Mouse (Mus musculus) left cerebral cortex, adult 18-20 months (tissue): ENCODE results near the gene Gm4858. TPM values are rescaled to one million over a fixed set of nuclear protein-coding genes. Genes with fewer than 3 reads are reported as not detected.
"Not testable (repeated sequence)": the region's sequence is repeated elsewhere in the genome, so short reads cannot be mapped to it uniquely, and the experiment has no call there.

ENCODE experiments used
- DNase-seq, 2 experiments: peaks; one replicate each; pipeline ENCODE4 v3.0.0; 2021 to 2022; ENCODE audit warnings: low spot score in 2 of 2, mixed read lengths in 1 of 2
- long read RNA-seq, 2 experiments: library from polyadenylated mRNA; stranded (forward); transcript quantifications; one replicate each; pipeline ENCODE4 v2.0.0; 2021
- total RNA-seq, 2 experiments: library from RNA; stranded (reverse); gene quantifications; 2 replicates each; pipeline ENCODE4 v1.2.3; 2021

Gene Gm4858
- not detected for total RNA-seq
- long read RNA-seq, experiment 1: 0 reads
- long read RNA-seq, experiment 2: 0 reads

DNA sequence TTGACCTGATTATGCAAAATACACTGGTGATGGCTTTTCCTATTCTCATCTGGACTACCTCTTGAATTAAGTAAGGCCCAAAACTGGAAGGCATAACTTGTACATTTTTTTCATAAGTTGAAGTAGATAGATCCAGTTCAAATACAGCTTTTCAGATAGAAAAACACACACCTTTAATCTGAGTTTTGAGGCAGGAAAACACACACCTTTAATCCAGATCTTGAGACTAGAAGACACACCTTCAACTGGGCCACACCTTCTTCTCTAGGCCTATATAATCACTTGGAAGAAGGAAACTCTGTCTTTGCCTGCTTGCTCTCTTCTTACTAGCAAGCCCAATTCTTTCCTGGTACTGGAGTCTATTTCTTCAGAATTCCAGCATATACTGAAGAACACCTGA is at the start of gene Gm4858:
TSS of gene Gm4858 (plus strand) at position 301 of the 400 bp plus-strand sequence.
- not testable (repeated sequence) for DNase-seq

DNA sequence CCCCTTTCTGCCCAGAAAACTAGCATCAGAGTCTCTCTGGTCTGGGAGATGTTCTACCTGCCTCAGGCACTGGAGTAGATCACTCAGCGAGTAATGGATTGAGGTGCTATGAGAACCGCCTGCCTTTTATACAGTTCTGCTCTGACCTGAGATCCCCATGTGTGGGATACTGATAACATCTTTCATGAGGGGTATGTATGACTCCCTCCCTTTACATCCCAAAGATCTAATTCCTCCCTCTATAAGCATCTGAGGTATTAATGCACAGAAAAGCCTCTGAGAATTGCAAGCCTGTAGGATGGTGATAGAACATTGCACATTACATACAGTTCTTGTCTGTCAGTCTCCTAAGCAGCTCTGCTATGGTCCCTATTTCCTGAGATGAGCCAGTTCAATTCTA is 49.7 kb upstream of the Gm4858 start, which contains the start of gene Lce1m:
TSS of gene Lce1m (minus strand) at position 101 of the 400 bp plus-strand sequence.
- DNase-seq: no peak

DNA sequence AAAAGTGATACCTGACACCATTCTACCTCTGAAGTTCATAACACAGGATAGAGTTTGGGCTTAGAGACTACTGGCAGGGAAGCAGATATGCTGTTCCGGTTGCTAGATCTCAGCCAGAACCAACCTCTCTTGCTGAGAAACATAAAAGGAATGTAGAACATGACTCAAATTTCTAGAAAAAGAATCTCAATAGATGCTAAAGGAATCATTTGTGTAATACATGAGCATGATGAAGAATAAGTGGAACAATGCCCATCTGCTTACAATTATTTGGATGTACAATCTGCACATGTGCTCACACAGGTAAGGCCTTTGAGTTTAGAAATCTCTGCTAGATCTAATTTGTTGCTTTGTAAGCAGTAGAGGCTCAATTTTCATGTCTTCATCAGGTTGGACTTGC is 47.5 kb upstream of the Gm4858 start:
- no peak for DNase-seq

DNA sequence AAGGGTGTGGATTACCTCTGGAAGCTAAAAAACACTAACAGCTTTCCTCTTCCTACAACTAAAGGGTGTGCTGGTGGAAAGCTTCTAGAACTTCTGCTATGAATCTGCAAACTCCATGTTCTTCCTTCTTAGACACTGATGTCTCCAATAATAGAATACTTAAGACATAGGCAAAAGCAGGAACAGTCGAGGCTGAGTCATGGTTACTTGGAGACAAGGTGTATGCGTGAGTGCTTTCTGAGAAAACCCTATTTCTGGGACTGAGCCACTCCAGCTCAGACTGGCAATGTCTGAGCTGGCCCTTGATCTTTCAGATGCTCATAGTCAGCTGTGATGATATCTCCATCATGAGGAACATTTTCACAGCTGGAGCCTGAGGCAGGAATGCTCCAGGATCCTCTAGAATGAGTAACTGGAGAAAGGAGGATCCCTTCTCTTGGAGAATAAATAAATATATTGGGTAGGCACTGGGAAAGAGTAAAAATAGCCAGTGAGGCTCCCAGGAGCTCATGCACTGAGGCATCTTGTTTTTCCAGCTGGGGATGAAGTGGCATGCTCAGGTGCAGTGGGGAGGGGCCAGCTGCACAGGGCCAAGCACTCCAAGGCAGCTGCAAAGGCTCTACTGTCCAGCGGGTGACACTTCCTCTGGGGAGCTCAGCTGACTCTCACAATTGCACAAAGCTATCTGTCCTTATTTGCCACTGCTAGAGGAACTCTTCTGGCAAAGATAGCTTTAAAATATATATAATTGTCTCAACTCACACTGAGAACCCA is 45.0 kb upstream of the Gm4858 start:
- DNase-seq: no peak

DNA sequence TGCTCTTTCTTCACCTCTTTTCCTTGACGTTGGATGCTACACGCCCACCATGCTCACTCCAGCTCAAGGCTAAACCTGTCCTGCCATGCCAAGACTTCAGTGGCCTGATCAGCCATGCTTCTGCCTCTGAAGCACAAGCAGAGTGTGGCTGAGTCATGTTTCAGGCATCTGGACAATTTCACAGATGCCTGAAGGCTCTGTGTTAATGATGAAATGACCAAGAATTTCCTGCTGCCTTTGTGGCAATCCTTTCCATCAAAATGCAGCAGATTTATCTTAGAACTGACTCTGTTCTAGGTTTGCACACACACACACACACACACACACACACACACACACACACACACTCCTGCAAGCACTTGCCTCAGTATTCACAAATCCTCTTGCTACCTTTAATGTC is 43.1 kb upstream of the Gm4858 start:
- DNase-seq: no peak

DNA sequence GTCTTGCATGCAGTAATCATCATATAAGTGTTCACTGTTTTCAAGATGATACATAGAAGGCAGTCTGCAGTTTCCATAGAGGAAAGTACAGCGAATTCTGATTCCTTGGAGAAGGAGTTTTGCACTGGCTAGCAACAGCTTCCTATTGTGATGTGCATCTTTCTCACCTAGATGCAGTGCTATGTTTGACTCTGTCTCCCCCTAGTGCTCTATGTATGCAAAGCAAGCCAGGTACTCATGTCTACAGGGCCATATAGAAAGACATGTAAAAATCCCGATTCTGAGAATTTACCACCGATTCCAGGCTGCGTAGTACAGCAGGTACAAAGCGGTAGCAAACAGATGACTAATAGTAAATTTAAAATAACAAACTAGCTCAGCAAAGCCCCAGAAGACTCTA is 37.2 kb upstream of the Gm4858 start:
- DNase-seq: peak; percentile 43 to 55

DNA sequence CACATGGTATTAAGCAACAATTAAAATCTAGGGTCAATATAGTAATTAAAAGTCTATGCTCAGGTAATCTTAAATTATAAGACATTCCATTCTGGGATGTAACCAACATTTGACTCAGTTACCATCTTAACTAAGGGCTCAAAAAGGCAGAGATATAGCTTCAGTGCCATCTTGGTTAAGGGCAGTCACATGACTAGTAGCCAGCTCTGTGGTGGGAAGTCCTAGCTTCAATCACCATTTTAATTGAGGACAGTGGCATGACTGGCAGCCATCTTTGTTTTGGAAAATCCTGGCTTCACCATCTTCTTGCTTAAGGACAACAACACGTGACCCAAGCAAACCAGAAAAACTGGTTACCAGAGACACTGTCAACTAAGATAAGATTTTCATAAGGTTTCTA is 18.4 kb upstream of the Gm4858 start:
- DNase-seq: no peak

DNA sequence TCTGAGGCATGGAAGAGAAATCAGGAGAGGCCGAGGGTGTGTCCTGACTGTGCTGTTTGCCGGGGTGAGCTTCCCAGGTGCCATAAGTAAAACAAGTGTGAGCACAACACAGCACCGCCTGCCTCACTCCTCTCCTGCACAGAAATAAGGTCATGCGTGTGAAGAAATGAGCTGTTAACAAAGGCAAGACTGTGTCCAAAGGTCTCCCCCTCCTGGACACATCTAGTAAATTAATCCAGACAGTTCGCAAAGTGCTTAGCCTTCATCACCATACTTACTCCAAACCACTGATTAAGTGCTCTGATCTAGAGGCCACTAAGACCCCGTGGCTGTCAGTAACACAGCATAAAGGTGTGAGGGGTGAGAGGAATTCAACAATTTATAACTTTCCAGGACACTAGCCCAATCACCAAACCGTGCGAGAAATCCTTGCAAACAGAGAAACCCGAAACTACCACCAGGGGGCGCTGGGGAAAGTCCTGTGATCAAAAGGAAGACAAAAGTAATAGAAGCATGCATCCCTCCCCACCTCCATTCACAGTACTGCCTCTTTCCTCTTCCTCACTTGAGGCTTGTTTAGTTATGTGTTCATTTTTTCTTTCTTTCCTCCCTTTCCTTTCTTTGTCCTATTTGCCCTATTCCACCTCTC is 15.7 kb upstream of the Gm4858 start:
- peak in 1 of 2 experiments; percentile 3 for DNase-seq

DNA sequence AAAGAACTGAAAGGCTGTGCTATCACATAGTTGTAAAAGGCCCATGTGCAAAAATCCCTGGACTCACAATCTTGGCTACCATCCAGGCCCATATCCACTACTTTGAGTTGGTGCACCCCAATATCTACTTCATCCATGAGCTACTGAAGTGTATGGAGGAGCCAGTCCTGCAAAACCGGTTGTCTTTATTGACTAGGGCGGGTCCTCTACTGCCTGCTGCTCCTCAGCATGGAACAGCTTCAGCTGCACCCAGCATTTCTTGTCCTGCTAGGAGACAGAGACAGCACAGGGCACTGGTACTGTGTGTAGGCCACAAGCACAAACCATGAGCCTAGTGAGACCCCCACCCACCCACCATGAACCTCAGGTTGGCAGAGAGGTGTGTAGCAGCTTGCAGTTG is 18.0 kb downstream of the Gm4858 start:
- no peak for DNase-seq

DNA sequence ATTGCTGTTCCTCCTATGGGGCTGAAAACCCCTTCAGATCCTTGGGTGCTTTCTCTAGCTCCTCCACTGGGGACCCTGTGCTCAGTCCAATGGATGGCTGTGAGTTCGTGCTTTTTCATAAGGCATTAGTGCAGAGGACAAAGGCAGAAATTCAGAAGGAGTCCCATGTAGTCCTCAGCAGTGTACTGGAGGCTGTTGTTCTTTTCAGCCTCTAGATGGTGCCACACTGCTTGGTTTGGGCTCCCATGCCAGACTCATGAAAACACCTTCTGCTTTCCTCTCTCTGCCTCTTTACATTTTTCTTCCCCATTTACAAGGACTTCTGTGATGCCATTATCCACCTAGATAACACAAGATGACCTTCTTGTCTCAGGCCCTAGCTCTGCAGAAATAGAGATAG is 25.0 kb downstream of the Gm4858 start:
- peak in 1 of 2 experiments; percentile 4 for DNase-seq

DNA sequence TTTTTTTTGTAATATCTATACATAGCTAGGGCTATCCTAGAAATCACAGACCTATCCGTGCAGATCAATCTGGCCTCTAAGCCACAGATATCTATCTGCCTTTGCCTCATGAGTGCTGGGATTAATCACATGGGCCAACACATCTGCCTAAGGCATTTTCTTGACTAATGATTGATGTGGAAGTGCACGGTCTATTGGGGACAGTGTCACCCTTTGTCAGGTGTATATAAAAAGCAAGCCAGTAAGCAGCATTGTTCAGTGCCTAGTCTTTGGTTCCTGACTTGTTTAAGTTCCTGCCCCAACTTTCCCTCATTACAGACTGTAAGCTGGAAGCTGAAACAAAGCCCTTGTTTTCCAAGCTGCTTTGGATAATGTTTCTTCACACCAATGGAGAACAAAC is 27.8 kb downstream of the Gm4858 start:
- no peak for DNase-seq

DNA sequence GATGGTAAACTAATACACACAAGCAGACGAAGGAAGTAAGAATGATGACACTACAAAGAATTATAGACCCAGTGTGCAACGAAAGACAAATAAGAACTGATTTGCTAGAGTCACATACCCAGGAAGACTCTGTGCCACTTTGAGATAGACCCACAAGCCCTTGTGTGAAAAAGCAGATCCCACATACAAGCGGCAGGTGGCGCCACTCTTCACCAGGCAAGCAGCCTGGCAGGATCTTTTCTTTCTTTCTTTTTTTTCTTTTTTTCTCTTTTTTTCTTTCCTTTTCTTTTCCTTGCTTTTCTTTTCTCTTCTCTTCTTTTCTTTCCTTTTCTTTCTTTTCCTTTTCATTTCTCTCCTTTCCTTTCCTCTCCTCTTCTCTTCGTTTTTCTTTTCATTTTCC is 43.0 kb downstream of the Gm4858 start:
- peak in 1 of 2 experiments; percentile 31 for DNase-seq

DNA sequence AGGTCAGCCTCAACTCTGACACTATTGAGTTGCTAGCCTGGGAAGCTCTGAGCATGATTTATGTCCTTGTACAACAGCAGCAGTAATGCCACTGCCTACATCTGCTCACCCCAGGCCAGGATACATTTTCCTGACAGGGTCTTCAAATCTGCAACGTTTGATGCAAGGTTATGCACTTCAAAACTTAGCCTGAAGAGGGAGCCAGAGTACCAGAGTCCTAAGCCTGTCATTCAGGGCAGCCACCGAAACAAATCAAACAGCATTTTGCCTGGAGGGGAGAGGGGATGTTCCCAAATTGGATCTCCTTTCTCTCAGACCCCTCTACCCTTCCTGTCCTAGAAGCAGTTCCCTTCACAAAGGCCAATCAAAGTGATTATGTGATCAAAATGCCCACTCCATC is 45.9 kb downstream of the Gm4858 start:
- DNase-seq: peak; percentile 20 to 59

DNA sequence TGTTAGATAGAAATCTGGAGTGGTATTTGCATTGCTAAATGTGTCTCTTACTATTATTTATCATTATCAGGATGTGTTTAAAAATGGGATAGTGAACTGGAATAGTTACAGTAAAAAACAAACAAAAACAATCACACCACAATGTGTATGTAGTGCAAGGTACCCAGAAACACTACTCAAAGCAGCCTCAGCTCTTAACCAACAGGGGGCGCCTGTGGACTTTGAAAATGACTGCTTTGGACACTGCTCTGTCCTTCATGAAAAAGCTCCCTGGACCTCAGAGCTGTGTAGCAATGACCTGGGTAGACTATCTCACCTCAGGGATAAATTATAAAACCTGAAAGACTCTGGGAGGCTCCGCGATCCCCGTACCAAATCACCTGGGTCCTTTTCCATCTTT is 50.5 kb downstream of the Gm4858 start:
- no peak for DNase-seq

Other genes starting within 250 kb of the Gm4858 start
- not detected for gene Kprp, start 241.6 kb upstream of the Gm4858 start, total RNA-seq
- gene Lce1l, start 217.5 kb upstream of the Gm4858 start, total RNA-seq: not detected
- not detected for gene 2310050C09Rik, start 198.6 kb upstream of the Gm4858 start, total RNA-seq
- gene Lce3a, start 142.6 kb upstream of the Gm4858 start, total RNA-seq: not detected
- gene Lce3b, start 135.8 kb upstream of the Gm4858 start, total RNA-seq: not detected
- gene Lce3c, start 124.3 kb upstream of the Gm4858 start, total RNA-seq: not detected
- gene Lce3d, start 111.4 kb upstream of the Gm4858 start, total RNA-seq: not detected
- not detected for gene Lce3e, start 101.8 kb upstream of the Gm4858 start, total RNA-seq
- not detected for gene Lce3f, start 76.6 kb upstream of the Gm4858 start, total RNA-seq
- not detected for gene Crct1, start 53.1 kb upstream of the Gm4858 start, total RNA-seq
- not detected for gene Lce1m, start 49.8 kb upstream of the Gm4858 start, total RNA-seq
- not detected for gene Crnn, start 76.0 kb downstream of the Gm4858 start, total RNA-seq
- not detected for gene Flg2, start 128.5 kb downstream of the Gm4858 start, total RNA-seq
- gene Flg, start 204.7 kb downstream of the Gm4858 start, total RNA-seq: not detected